Mouse (Mus musculus) lung, embryonic 14.5 days (tissue): ENCODE data around the gene Syt8. TPM values are rescaled to one million over a fixed set of nuclear protein-coding genes. Genes with fewer than 3 reads are reported as not detected.

Experiments used
- ATAC-seq: fragments of 200-750 bp; cut with Nextera tagmentation; 2 replicates; pipeline ENCODE4 v1.8.0; 2017; ENCODE audit warnings: mild to moderate bottlenecking, moderate TSS enrichment, moderate library complexity; ENCODE audit not compliant: insufficient read depth
- DNase-seq: peaks from one replicate; pipeline ENCODE4 v3.0.0-alpha.2; 2015
- H3K27ac ChIP-seq: fragments of 300-500 bp; sonication (generic); 2 replicates; pipeline ENCODE4 v1.5.1; 2014; ENCODE audit warnings: low read depth, mild to moderate bottlenecking, moderate library complexity
- H3K27me3 ChIP-seq: fragments of 300-500 bp; sonication (generic); 2 replicates; pipeline ENCODE4 v1.6.1; 2014; ENCODE audit warnings: low read length, control low read depth; ENCODE audit not compliant: insufficient read depth
- H3K36me3 ChIP-seq: fragments of 300-500 bp; sonication (generic); 2 replicates; pipeline ENCODE4 v1.6.1; 2014; ENCODE audit warnings: control low read depth; ENCODE audit not compliant: insufficient read depth
- H3K4me1 ChIP-seq: fragments of 300-500 bp; sonication (generic); 2 replicates; pipeline ENCODE4 v1.6.1; 2014; ENCODE audit warnings: antibody characterized with exemption, control low read depth; ENCODE audit not compliant: insufficient read depth
- H3K4me2 ChIP-seq: fragments of 300-500 bp; sonication (generic); 2 replicates; pipeline ENCODE4 v1.6.1; 2014; ENCODE audit warnings: mild to moderate bottlenecking
- H3K4me3 ChIP-seq: fragments of 300-500 bp; sonication (generic); 2 replicates; pipeline ENCODE4 v1.5.1; 2014; ENCODE audit warnings: low read depth, low read length
- H3K9ac ChIP-seq: fragments of 300-500 bp; sonication (generic); 2 replicates; pipeline ENCODE4 v1.6.1; 2014
- H3K9me3 ChIP-seq: fragments of 300-500 bp; sonication (generic); 2 replicates; pipeline ENCODE4 v1.6.1; 2016; ENCODE audit warnings: low read depth, low read length, control low read depth
- CTCF ChIP-seq: IDR thresholded peaks from 2 replicates; pipeline ENCODE4 v1.5.1; 2016; ENCODE audit warnings: antibody characterized with exemption, low read depth
- WGBS: fragments of 180-500 bp; shearing (Covaris S2); extraction: QIAGEN DNeasy Blood & Tissue Kit; methylation state at CpG from one replicate; pipeline ENCODE4 v1.1.7; 2014; 5-methylcytosine and 5-hydroxymethylcytosine counted together
- polyA plus RNA-seq: library from polyadenylated mRNA; unstranded; fragments of >200 nt; fragmentation: Nextera tagmentation; extraction: Ambion mirVana; gene quantifications from 2 replicates; pipeline ENCODE4 v1.2.1, GENCODE M21; 2014

Gene Syt8
- polyA plus RNA-seq, 1 experiment from 2014 or later, result not detected

GRCm38 (mm10) chr7:142475641-142476040 lies 41.0 kb downstream of the Syt8 start:
- peak overlapping the region; percentile 97 for H3K27ac ChIP-seq
- ATAC-seq (no peak), DNase-seq (no peak)
- H3K27me3 ChIP-seq, result no peaks in the 10 kb centered on the region
- peak overlapping the region; percentile 61 for H3K4me2 ChIP-seq
- H3K9ac ChIP-seq, result peak overlapping the region; percentile 62
- H3K9me3 ChIP-seq, result no peaks in the 10 kb centered on the region
- TF ChIP-seq CTCF, result no peak
- H3K4me1 ChIP-seq, result peaks cover 30% of the 10 kb centered on the region
- WGBS, result 47% methylated on average over 7 of the region's 7 CpGs
- 0 out of 2 replicates have a peak, but pooled peaks cover 4% of the 10 kb centered on the region for H3K36me3 ChIP-seq
- peak overlapping the region; percentile 36 for H3K4me3 ChIP-seq

GRCm38 (mm10) chr7:142476271-142476670 lies 41.6 kb downstream of the Syt8 start:
- H3K36me3 ChIP-seq, result 0 out of 2 replicates have a peak, but pooled peaks cover 4% of the 10 kb centered on the region
- H3K4me2 ChIP-seq, result peak overlapping the region; percentile 61
- no peak for DNase-seq
- H3K27me3 ChIP-seq, result no peaks in the 10 kb centered on the region
- peak overlapping the region; percentile 62 for H3K9ac ChIP-seq
- 78% methylated on average over 5 of the region's 5 CpGs for WGBS
- no peak for ATAC-seq
- no peaks in the 10 kb centered on the region for H3K9me3 ChIP-seq
- peaks cover 31% of the 10 kb centered on the region for H3K4me1 ChIP-seq
- peak overlapping the region; percentile 36 for H3K4me3 ChIP-seq
- no peak for TF ChIP-seq CTCF
- peak overlapping the region; percentile 97 for H3K27ac ChIP-seq

DNA sequence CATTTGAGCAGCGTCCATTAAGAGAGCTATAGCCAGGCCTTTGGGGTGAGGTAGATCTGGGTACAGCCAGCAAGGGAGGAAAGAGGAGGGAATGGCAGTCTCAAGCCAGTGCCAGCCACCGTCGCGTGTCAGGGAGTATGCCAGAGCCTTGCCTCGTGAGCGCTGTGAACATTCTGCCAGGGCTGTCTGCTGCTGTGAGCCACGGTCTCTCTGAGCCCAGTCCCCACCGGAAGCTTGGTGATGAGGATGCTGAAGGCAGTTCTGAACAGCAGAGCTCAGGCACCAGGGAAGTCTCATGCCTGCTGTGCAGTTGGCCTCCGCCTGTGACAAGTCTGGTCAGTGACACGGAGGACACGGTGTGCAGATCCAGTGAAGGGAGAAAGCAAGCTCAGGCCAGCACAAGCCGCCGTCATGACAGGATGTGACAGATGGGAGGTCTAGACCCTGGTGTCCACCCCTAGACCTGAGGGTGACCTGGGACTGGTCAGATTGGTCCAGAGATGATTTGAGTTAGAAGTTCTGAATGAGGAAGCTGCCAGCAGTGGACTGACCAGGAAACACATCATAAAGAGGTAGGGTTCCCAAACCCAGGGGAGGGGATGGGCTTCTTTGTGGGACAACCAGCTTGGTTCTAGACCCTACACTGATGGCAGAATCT lies 42.3 kb downstream of the Syt8 start:
- H3K4me3 ChIP-seq, result peak overlapping the region; percentile 36
- no peak for TF ChIP-seq CTCF
- H3K36me3 ChIP-seq, result 0 out of 2 replicates have a peak, but pooled peaks cover 4% of the 10 kb centered on the region
- H3K27ac ChIP-seq, result peak overlapping the region; percentile 56
- no peaks in the 10 kb centered on the region for H3K27me3 ChIP-seq
- ATAC-seq (no peak), DNase-seq (no peak)
- H3K4me1 ChIP-seq, result peaks cover 34% of the 10 kb centered on the region
- 71% methylated on average over 13 of the region's 13 CpGs for WGBS
- peak overlapping the region; percentile 62 for H3K9ac ChIP-seq
- H3K4me2 ChIP-seq, result peak overlapping the region; percentile 61
- H3K9me3 ChIP-seq, result no peaks in the 10 kb centered on the region

GRCm38 (mm10) chr7:142478001-142478400 lies 43.4 kb downstream of the Syt8 start:
- WGBS, result 82% methylated on average over 6 of the region's 6 CpGs
- no peak for TF ChIP-seq CTCF
- H3K9ac ChIP-seq, result no peak overlapping the region
- peak overlapping the region; percentile 61 for H3K4me2 ChIP-seq
- peak overlapping the region; percentile 4; the same call in 1 of the 2 replicates for H3K27ac ChIP-seq
- peak overlapping the region; percentile 36 for H3K4me3 ChIP-seq
- DNase-seq (no peak), ATAC-seq (no peak)
- no peaks in the 10 kb centered on the region for H3K9me3 ChIP-seq
- H3K4me1 ChIP-seq, result peaks cover 38% of the 10 kb centered on the region
- no peaks in the 10 kb centered on the region for H3K27me3 ChIP-seq
- 0 out of 2 replicates have a peak, but pooled peaks cover 4% of the 10 kb centered on the region for H3K36me3 ChIP-seq

DNA sequence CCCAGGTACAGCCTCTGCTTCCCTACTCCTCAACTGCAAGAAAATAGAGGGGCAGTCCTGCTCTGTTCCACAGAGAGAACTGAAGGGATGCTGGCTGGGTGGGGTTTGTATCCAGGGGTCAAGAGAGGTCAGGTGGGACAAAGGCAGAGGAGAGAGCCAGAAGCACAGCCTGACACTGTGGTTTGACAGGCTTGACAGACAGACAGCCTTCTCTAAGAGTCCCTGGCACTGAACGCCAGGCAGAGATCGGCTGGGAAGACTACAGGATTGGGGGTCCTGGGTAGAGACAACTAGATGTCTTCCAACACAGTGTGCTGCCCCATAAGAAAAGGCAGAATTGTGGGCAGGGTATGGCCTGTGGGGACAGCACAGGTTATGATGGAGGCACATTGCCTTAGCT lies 43.9 kb downstream of the Syt8 start:
- Histone ChIP-seq H3K27ac (peak overlapping the region; percentile 76), H3K9ac (no peak overlapping the region)

DNA sequence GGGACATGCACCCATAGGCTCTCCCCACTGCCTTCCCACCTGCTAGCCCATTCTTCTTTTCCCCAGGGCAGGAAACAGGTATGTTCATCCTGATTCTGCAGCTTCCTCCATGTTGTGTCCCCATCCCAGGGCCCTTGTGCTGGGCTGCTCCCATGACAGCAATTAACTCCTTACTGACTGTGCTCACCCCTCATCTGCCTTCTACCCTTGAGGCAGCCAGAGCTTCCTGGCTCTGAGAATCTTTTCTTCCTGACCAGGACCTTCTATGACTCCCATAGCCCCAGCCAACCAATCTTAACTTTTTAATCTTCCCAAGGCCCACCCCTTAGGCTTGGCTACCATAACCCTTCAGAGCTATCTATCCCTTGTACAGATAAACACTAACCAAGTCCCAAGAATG lies 44.7 kb downstream of the Syt8 start:
- no peak overlapping the region for H3K9ac ChIP-seq
- ATAC-seq (no peak), DNase-seq (no peak)
- 0 out of 2 replicates have a peak overlapping the region, but pooled peaks have one; percentile 61 for H3K4me2 ChIP-seq
- peaks cover 39% of the 10 kb centered on the region for H3K4me1 ChIP-seq
- H3K27me3 ChIP-seq, result no peaks in the 10 kb centered on the region
- no peaks in the 10 kb centered on the region for H3K9me3 ChIP-seq
- peak overlapping the region; percentile 98; the same call in 1 of the 2 replicates for H3K27ac ChIP-seq
- peaks cover 8% of the 10 kb centered on the region; the same call in 1 of the 2 replicates for H3K36me3 ChIP-seq
- no peak overlapping the region for H3K4me3 ChIP-seq
- TF ChIP-seq CTCF, result no peak

More for the DNA sequence above, 43.9 kb downstream of the Syt8 start:
- peak overlapping the region; percentile 61 for H3K4me2 ChIP-seq
- H3K36me3 ChIP-seq, result 0 out of 2 replicates have a peak, but pooled peaks cover 4% of the 10 kb centered on the region
- no peak for ATAC-seq
- DNase-seq, result no peak
- peaks cover 39% of the 10 kb centered on the region for H3K4me1 ChIP-seq
- TF ChIP-seq CTCF, result no peak
- H3K9me3 ChIP-seq, result no peaks in the 10 kb centered on the region
- H3K4me3 ChIP-seq, result peak overlapping the region; percentile 9; the same call in 1 of the 2 replicates
- 82% methylated on average over 2 of the region's 2 CpGs for WGBS
- no peaks in the 10 kb centered on the region for H3K27me3 ChIP-seq

DNA sequence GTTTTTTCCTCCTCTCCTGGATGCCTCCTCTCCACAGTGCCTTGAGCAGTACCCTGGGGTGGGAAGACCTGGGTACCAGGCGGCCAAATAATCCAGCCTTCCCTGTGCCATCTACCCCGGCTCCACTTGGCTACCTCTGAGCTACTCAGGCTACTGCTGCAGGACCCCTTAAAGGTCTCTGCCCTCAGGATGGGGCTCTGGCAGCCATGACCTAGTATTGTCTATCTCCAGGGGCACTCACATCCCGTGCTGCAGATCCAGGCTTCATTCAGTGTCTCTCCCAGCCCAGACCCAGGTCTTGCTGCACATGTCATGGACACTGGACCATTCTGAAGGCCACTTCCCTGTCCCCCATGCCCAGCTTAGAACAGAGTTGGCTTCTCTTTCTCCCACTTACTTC lies 45.2 kb downstream of the Syt8 start:
- DNase-seq (no peak), ATAC-seq (no peak)
- H3K27ac ChIP-seq, result peak overlapping the region; percentile 98
- no peak for TF ChIP-seq CTCF
- no peaks in the 10 kb centered on the region for H3K27me3 ChIP-seq
- H3K9ac ChIP-seq, result no peak overlapping the region
- H3K9me3 ChIP-seq, result no peaks in the 10 kb centered on the region
- H3K36me3 ChIP-seq, result peaks cover 14% of the 10 kb centered on the region; the same call in 1 of the 2 replicates
- H3K4me1 ChIP-seq, result peaks cover 39% of the 10 kb centered on the region
- 91% methylated on average over 3 of the region's 3 CpGs for WGBS
- peak overlapping the region; percentile 59; the same call in 1 of the 2 replicates for H3K4me2 ChIP-seq
- no peak overlapping the region for H3K4me3 ChIP-seq
